Mouse (Mus musculus): Measurements from ENCODE around the gene Palld. TPM values are rescaled to one million over a fixed set of nuclear protein-coding genes. Genes with fewer than 3 reads are reported as not detected.

Gene Palld
- polyA plus RNA-seq, 1 experiment from 2014 or later: 71.1 TPM

- Histone ChIP-seq H3K4me3 (no peak overlapping the region), H3K27ac (no peak overlapping the region), H3K36me3 (peaks cover 18% of the 10 kb centered on the region; the same call in 1 of the 2 replicates), H3K4me1 (peaks cover 9% of the 10 kb centered on the region; the same call in 1 of the 2 replicates), H3K27me3 (ENCODE audit: low read depth, poor library complexity, severe bottlenecking) (no peaks in the 10 kb centered on the region), H3K9me3 (replicated peaks) (no peaks in the 10 kb centered on the region)
- no peak for DNase-seq (ENCODE audit: low spot score)
- WGBS: 88% methylated on average over 7 of the region's 7 CpGs
Observed at GRCm38 (mm10) chr8:61574526-61574925, 328.0 kb downstream of the Palld start.

- DNase-seq (ENCODE audit: low spot score): no peak
- Histone ChIP-seq H3K4me1 (peaks cover 8% of the 10 kb centered on the region; the same call in 1 of the 2 replicates), H3K36me3 (peaks cover 11% of the 10 kb centered on the region; the same call in 1 of the 2 replicates), H3K9me3 (replicated peaks) (no peaks in the 10 kb centered on the region), H3K27ac (no peak overlapping the region), H3K27me3 (ENCODE audit: low read depth, poor library complexity, severe bottlenecking) (no peaks in the 10 kb centered on the region), H3K4me3 (no peak overlapping the region)
- whole genome bisulfite sequencing: 74% methylated on average over 8 of the region's 8 CpGs
Observed at GRCm38 (mm10) chr8:61573179-61573937, 329.1 kb downstream of the Palld start.

GRCm38 (mm10) chr8:61572697-61573096 is 329.8 kb downstream of the Palld start:
- DNase-seq (ENCODE audit: low spot score): no peak
- no peaks in the 10 kb centered on the region for H3K9me3 ChIP-seq (replicated peaks)
- 86% methylated on average over 6 of the region's 6 CpGs for WGBS
- H3K4me3 ChIP-seq: no peak overlapping the region
- no peak overlapping the region for H3K27ac ChIP-seq
- peaks cover 9% of the 10 kb centered on the region; the same call in 1 of the 2 replicates for H3K36me3 ChIP-seq
- H3K4me1 ChIP-seq: peaks cover 8% of the 10 kb centered on the region; the same call in 1 of the 2 replicates
- no peaks in the 10 kb centered on the region for H3K27me3 ChIP-seq (ENCODE audit: low read depth, poor library complexity, severe bottlenecking)

- WGBS: 91% methylated on average over 2 of the region's 2 CpGs
- H3K9me3 ChIP-seq (replicated peaks): no peaks in the 10 kb centered on the region
- DNase-seq (ENCODE audit: low spot score): no peak
- no peaks in the 10 kb centered on the region for H3K27me3 ChIP-seq (ENCODE audit: low read depth, poor library complexity, severe bottlenecking)
- H3K36me3 ChIP-seq: peaks cover 11% of the 10 kb centered on the region; the same call in 1 of the 2 replicates
- H3K4me3 ChIP-seq: no peak overlapping the region
- H3K4me1 ChIP-seq: peaks cover 8% of the 10 kb centered on the region; the same call in 1 of the 2 replicates
- H3K27ac ChIP-seq: no peak overlapping the region
Observed at GRCm38 (mm10) chr8:61570637-61571036, 331.9 kb downstream of the Palld start.

DNA sequence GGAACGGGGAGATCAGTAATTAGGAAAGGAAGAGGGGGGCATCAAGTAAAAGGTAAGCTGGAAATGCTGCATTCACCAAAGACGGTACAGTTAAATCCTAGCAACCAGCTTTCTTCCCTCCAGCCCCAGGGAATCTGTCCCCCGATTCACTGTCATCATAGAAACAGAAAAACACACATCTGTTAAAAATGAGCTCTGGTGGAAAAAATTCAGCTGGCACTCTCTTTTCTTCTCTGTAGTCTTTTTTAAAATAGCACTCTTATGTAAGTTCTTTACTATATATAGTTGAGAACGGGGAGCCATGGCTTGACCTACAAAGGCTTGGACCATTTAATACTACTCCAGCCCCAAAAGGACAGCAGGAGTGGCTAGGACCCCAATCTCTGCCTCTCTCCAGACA is 332.8 kb downstream of the Palld start:
- no peak for DNase-seq (ENCODE audit: low spot score)
- WGBS: 85% methylated on average over 4 of the region's 4 CpGs
- Histone ChIP-seq H3K27ac (no peak overlapping the region), H3K9me3 (replicated peaks) (no peaks in the 10 kb centered on the region), H3K4me3 (no peak overlapping the region), H3K36me3 (peaks cover 11% of the 10 kb centered on the region; the same call in 1 of the 2 replicates), H3K27me3 (ENCODE audit: low read depth, poor library complexity, severe bottlenecking) (no peaks in the 10 kb centered on the region), H3K4me1 (0 out of 2 replicates have a peak, but pooled peaks cover 3% of the 10 kb centered on the region)

DNA sequence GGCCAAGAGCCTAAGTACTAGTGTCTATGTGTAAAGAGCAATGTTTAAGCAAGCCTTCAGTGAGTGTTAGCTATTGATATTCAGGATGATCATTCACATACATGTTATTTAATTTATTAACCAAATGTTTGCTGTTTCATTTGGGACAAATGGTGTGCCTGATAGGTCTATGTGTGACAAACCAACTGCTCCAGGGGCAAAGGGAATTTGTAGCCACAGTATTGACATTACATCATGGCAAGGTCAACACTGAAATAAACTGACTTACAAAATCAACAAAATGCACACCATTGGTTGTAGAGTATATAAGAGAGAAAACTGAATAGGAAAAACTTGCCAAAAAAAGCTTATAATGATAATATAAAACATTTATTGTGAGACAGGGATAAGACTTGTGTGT is 333.3 kb downstream of the Palld start:
- Histone ChIP-seq H3K27me3 (ENCODE audit: low read depth, poor library complexity, severe bottlenecking) (no peaks in the 10 kb centered on the region), H3K9me3 (replicated peaks) (no peaks in the 10 kb centered on the region), H3K4me1 (0 out of 2 replicates have a peak, but pooled peaks cover 3% of the 10 kb centered on the region), H3K4me3 (no peak overlapping the region), H3K36me3 (peaks cover 11% of the 10 kb centered on the region; the same call in 1 of the 2 replicates), H3K27ac (no peak overlapping the region)
- DNase-seq (ENCODE audit: low spot score): no peak

GRCm38 (mm10) chr8:61563378-61563777 is 339.1 kb downstream of the Palld start:
- WGBS: 89% methylated on average over 4 of the region's 4 CpGs
- no peak overlapping the region for H3K4me3 ChIP-seq
- DNase-seq (ENCODE audit: low spot score): no peak
- no peak overlapping the region for H3K27ac ChIP-seq
- H3K4me1 ChIP-seq: peaks cover 11% of the 10 kb centered on the region; the same call in 1 of the 2 replicates
- H3K36me3 ChIP-seq: peaks cover 5% of the 10 kb centered on the region; the same call in 1 of the 2 replicates
- H3K27me3 ChIP-seq (ENCODE audit: low read depth, poor library complexity, severe bottlenecking): no peaks in the 10 kb centered on the region
- H3K9me3 ChIP-seq (replicated peaks): no peaks in the 10 kb centered on the region

DNA sequence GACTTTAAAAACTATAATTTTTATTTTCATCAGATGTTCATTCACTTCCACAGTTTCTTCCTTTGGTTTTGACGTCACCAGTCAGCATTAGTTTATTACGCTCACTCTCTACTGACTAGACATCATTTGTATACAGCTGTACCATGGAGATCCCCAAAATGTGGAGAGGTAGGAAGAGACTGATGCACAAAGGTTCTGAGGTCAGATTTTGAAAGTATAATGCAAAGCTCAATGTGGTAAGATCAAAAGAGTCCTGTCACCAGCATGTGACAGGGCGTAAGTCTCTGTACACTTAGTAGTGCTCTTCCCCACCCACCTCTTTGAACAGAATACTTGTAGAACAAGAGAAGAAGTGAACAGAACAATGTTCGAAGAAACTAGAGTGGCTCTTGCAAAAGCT is 339.9 kb downstream of the Palld start:
- no peaks in the 10 kb centered on the region for H3K9me3 ChIP-seq (replicated peaks)
- H3K27ac ChIP-seq: no peak overlapping the region
- peaks cover 11% of the 10 kb centered on the region; the same call in 1 of the 2 replicates for H3K4me1 ChIP-seq
- no peak overlapping the region for H3K4me3 ChIP-seq
- peaks cover 4% of the 10 kb centered on the region; the same call in 1 of the 2 replicates for H3K36me3 ChIP-seq
- no peak for DNase-seq (ENCODE audit: low spot score)
- 94% methylated on average over 4 of the region's 4 CpGs for WGBS
- H3K27me3 ChIP-seq (ENCODE audit: low read depth, poor library complexity, severe bottlenecking): no peaks in the 10 kb centered on the region

DNA sequence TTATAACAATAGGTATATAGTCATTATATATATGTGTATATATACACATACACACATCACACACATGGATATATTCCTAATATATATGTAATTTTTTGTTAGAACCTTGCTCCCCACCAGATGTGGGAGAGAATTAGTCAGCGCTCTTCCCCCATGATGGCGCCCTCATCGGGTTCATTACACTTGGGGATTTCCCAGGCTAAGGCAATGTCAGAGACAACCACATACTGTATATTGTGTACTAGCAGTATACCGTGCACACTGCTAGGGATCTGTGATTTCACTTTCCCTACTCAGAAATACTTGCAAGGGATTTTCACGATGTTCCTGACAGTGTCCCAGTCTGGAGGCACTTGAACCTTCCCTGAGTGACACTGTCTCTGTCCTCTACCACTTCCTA is 341.3 kb downstream of the Palld start:
- DNase-seq (ENCODE audit: low spot score): no peak
- 95% methylated on average over 5 of the region's 5 CpGs for WGBS

DNA sequence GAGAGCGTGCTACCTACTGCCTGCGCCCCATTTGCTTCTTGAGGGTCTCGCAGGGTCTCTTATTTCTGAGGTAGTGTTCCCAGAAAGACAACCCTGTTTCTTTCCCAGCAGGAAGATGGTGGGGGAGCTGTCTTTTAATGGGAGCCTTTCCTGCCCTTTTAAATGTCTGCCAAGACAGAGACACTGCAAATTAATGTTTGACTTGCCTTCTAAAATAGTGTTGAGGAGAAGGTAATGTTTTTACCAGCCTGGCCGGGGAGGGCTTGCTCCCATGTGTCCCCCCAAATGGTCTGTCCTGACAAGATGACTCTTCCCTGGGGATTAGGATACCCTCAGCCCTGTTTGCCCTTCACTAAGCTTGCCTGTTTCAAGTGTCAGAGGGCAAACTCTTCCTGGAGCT is 342.5 kb downstream of the Palld start:
- WGBS: 81% methylated on average over 4 of the region's 4 CpGs

More for the DNA sequence above, 341.3 kb downstream of the Palld start:
- Histone ChIP-seq H3K27me3 (ENCODE audit: low read depth, poor library complexity, severe bottlenecking) (no peaks in the 10 kb centered on the region), H3K9me3 (replicated peaks) (no peaks in the 10 kb centered on the region), H3K36me3 (no peaks in the 10 kb centered on the region), H3K4me1 (peaks cover 11% of the 10 kb centered on the region; the same call in 1 of the 2 replicates), H3K27ac (no peak overlapping the region), H3K4me3 (no peak overlapping the region)

GRCm38 (mm10) chr8:61559450-61559849 is 343.0 kb downstream of the Palld start:
- peaks cover 11% of the 10 kb centered on the region; the same call in 1 of the 2 replicates for H3K4me1 ChIP-seq
- H3K9me3 ChIP-seq (replicated peaks): no peaks in the 10 kb centered on the region
- H3K27ac ChIP-seq: no peak overlapping the region
- H3K27me3 ChIP-seq (ENCODE audit: low read depth, poor library complexity, severe bottlenecking): no peaks in the 10 kb centered on the region
- DNase-seq (ENCODE audit: low spot score): no peak
- 80% methylated on average over 5 of the region's 5 CpGs for WGBS
- 0 out of 2 replicates have a peak, but pooled peaks cover 2% of the 10 kb centered on the region for H3K36me3 ChIP-seq
- H3K4me3 ChIP-seq: no peak overlapping the region

More for the DNA sequence above, 342.5 kb downstream of the Palld start:
- peaks cover 11% of the 10 kb centered on the region; the same call in 1 of the 2 replicates for H3K4me1 ChIP-seq
- no peak overlapping the region for H3K27ac ChIP-seq
- H3K27me3 ChIP-seq (ENCODE audit: low read depth, poor library complexity, severe bottlenecking): no peaks in the 10 kb centered on the region
- H3K4me3 ChIP-seq: no peak overlapping the region
- 0 out of 2 replicates have a peak, but pooled peaks cover 2% of the 10 kb centered on the region for H3K36me3 ChIP-seq
- H3K9me3 ChIP-seq (replicated peaks): no peaks in the 10 kb centered on the region
- no peak for DNase-seq (ENCODE audit: low spot score)

DNA sequence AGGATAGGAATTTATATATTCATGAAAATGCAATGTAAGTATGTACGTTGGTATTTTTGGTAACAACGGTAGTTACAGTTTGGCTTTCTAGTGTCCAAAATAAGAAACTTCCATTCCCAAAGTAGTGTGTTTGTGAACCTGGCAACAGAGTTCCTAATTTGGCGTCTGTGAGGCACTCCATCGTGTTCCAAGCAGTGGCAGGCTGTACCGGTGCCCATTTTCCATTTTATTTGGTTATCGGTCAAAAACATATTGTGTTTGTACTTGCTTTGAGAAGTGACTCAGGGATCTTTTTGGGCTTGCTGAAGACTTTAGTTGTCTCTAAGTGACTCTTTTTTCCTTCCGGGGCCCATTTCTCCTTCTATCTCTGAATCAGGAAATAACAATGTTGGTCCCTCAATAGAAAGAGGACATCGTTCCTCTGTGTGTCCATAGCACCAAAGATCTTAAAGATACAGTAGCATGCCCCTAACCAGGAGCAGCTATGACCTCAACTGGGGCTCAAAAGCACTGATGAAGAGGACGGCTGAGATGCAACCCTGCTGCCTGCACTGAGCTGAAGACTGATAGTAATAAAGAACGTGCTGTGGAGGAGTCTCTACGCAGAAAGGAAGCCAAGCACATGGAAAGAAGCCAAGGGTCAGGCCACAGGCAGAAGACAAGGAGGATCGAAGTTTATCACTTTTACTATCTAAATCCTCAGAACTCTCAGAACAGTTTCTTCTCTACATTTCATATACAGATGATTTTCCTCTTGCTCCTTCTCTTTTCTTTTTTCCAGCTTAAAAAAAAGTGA is 344.2 kb downstream of the Palld start:
- 0 out of 2 replicates have a peak, but pooled peaks cover 2% of the 10 kb centered on the region for H3K36me3 ChIP-seq
- no peak for DNase-seq (ENCODE audit: low spot score)
- WGBS: 93% methylated on average over 12 of the region's 12 CpGs
- H3K27me3 ChIP-seq (ENCODE audit: low read depth, poor library complexity, severe bottlenecking): no peaks in the 10 kb centered on the region
- no peak overlapping the region for H3K27ac ChIP-seq
- H3K4me1 ChIP-seq: peaks cover 11% of the 10 kb centered on the region; the same call in 1 of the 2 replicates
- no peaks in the 10 kb centered on the region for H3K9me3 ChIP-seq (replicated peaks)
- no peak overlapping the region for H3K4me3 ChIP-seq
